Mouse (Mus musculus) cortical plate, adult 2 months (tissue): ENCODE data around the gene Odf2.

Experiments
- CTCF ChIP-seq: fragments of 200-500 bp; IDR thresholded peaks from 2 replicates; pipeline ENCODE4 v1.5.1; 2011; ENCODE audit warnings: mild to moderate bottlenecking, control low read depth, low read length; ENCODE audit not compliant: insufficient read depth; ENCODE audit errors: extremely low read depth
- POLR2A ChIP-seq: fragments of 200-500 bp; IDR thresholded peaks from 2 replicates; pipeline ENCODE4 v1.6.1; 2011; ENCODE audit warnings: mild to moderate bottlenecking, low read length, control low read depth; ENCODE audit not compliant: insufficient read depth; ENCODE audit errors: extremely low read depth

- TF ChIP-seq CTCF (no peak), POLR2A (no peak)
These were observed 33.3 kb upstream of the Odf2 start for GRCm38 (mm10) chr2:29855585-29856210.
